In the genomic region with DNA sequence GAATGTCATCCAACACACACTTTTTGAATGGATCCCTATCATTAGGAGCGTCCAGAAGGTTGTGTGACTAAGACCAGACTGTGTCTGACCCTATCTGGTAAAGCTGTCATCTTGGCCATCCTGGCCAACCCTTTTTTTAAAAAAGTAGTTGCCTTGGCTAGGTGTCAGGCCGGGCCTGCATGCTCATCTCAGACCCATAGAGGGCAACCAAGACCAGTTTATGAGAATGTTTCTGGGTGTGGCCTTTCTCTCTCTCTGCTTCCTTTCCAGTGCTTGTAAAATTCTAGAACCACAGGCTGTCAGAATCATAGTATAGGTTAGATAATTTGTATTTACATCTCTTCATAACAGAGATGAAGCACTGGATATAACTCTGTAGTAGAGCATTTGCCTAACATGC, we compare ENCODE assay signal across 8 mouse cellular contexts.
DNase-seq lines count a peak whose midpoint lies in the region; ATAC-seq and TF ChIP-seq lines count a peak whose summit lies in the region.

No protein-coding gene starts in this region.

- 33% methylated on average over 2 of the region's 2 CpGs for WGBS in midbrain, embryonic 11.5 days
- 53% methylated on average over 2 of the region's 2 CpGs for WGBS in midbrain, embryonic 16.5 days
- WGBS in embryonic facial prominence, embryonic 14.5 days: 35% methylated on average over 2 of the region's 2 CpGs
- 30% methylated on average over 2 of the region's 2 CpGs for WGBS in neural tube, embryonic 14.5 days

- TF ChIP-seq CTCF in left cerebral cortex, adult 2 months (IDR thresholded peaks at IDR 0.05): peak; percentile 68

- no peak overlapping the region for H3K9ac ChIP-seq in midbrain, embryonic 11.5 days (ENCODE audit: low read length)
- no peak overlapping the region for H3K9ac ChIP-seq in midbrain, embryonic 16.5 days (ENCODE audit: low read depth, low read length)
- H3K9ac ChIP-seq in embryonic facial prominence, embryonic 14.5 days (ENCODE audit: low read depth, low read length): no peak overlapping the region
- H3K9ac ChIP-seq in neural tube, embryonic 14.5 days (replicated peaks; ENCODE audit: low read depth, low read length): no peak overlapping the region

- DNase-seq in midbrain, embryonic 11.5 days (ENCODE audit: low spot score, missing footprints): peak; percentile 82
- peak; percentile 67 for DNase-seq in adrenal gland, postnatal 14 days
- DNase-seq in embryonic facial prominence, embryonic 14.5 days (ENCODE audit: low spot score): peak; percentile 43
- peak; percentile 62 to 66 for DNase-seq in heart, postnatal 36 days
- DNase-seq in left cerebral cortex, adult 2 months (ENCODE audit: extremely low spot score in 1 of 2, low spot score in 2 of 2): peak; percentile 32 to 35
- peak; percentile 59 for DNase-seq in thymus, postnatal 0 days (ENCODE audit: low spot score)

- H3K4me2 ChIP-seq in midbrain, embryonic 11.5 days: no peak overlapping the region
- no peak overlapping the region for H3K4me2 ChIP-seq in midbrain, embryonic 16.5 days (ENCODE audit: low read length)
- H3K4me2 ChIP-seq in embryonic facial prominence, embryonic 14.5 days (ENCODE audit: low read depth, low read length): no peak overlapping the region
- H3K4me2 ChIP-seq in neural tube, embryonic 14.5 days (ENCODE audit: low read depth, low read length): no peak overlapping the region

- H3K9me3 ChIP-seq in midbrain, embryonic 11.5 days (ENCODE audit: control insufficient read depth, low read length): no peaks in the 10 kb centered on the region
- H3K9me3 ChIP-seq in midbrain, embryonic 16.5 days (replicated peaks; ENCODE audit: control insufficient read depth, low read length, poor library complexity, severe bottlenecking): no peaks in the 10 kb centered on the region
- H3K9me3 ChIP-seq in embryonic facial prominence, embryonic 14.5 days (ENCODE audit: control insufficient read depth, low read length): no peaks in the 10 kb centered on the region
- no peaks in the 10 kb centered on the region for H3K9me3 ChIP-seq in neural tube, embryonic 14.5 days (ENCODE audit: control insufficient read depth, low read length)

- no peaks in the 10 kb centered on the region for H3K4me1 ChIP-seq in midbrain, embryonic 11.5 days (ENCODE audit: control insufficient read depth, insufficient read depth, low read length)
- H3K4me1 ChIP-seq in midbrain, embryonic 16.5 days (ENCODE audit: control insufficient read depth, insufficient read depth, low read length): no peaks in the 10 kb centered on the region
- H3K4me1 ChIP-seq in embryonic facial prominence, embryonic 14.5 days (ENCODE audit: control insufficient read depth, insufficient read depth, low read length): no peaks in the 10 kb centered on the region
- no peaks in the 10 kb centered on the region for H3K4me1 ChIP-seq in neural tube, embryonic 14.5 days (ENCODE audit: control insufficient read depth, insufficient read depth, low read length)

- ATAC-seq in midbrain, embryonic 11.5 days (ENCODE audit: low FRiP score): 0 out of 2 replicates have a peak, but pooled peaks have one; percentile 52
- no peak for ATAC-seq in midbrain, embryonic 16.5 days
- ATAC-seq in embryonic facial prominence, embryonic 14.5 days (ENCODE audit: low read depth): no peak
- ATAC-seq in neural tube, embryonic 14.5 days (ENCODE audit: low read depth): peak; percentile 58

- intact Hi-C loops in heart, postnatal 36 days (cut with DNase I): loop anchor here (1.0 to 2.0 kb wide), 2 partner anchors 143 to 159 kb away; no protein-coding TSS in a partner anchor
- intact Hi-C loops in left cerebral cortex, adult 2 months (cut with DNase I): loop anchor here (1.0 to 10.0 kb wide), 3 partner anchors 143 to 485 kb away; no protein-coding TSS in a partner anchor

- no peak overlapping the region for H3K4me3 ChIP-seq in midbrain, embryonic 11.5 days (ENCODE audit: low read depth, low read length)
- no peak overlapping the region for H3K4me3 ChIP-seq in midbrain, embryonic 16.5 days (ENCODE audit: low read depth, low read length)
- H3K4me3 ChIP-seq in embryonic facial prominence, embryonic 14.5 days (ENCODE audit: low read depth, low read length): no peak overlapping the region
- no peak overlapping the region for H3K4me3 ChIP-seq in left cerebral cortex, adult 2 months
- H3K4me3 ChIP-seq in neural tube, embryonic 14.5 days (ENCODE audit: low read depth, low read length): no peak overlapping the region

- H3K27ac ChIP-seq in midbrain, embryonic 11.5 days (ENCODE audit: low read depth, low read length): no peak overlapping the region
- no peak overlapping the region for H3K27ac ChIP-seq in midbrain, embryonic 16.5 days (ENCODE audit: low read length)
- no peak overlapping the region for H3K27ac ChIP-seq in embryonic facial prominence, embryonic 14.5 days (replicated peaks; ENCODE audit: low read depth, low read length)
- H3K27ac ChIP-seq in left cerebral cortex, adult 2 months: no peak overlapping the region
- no peak overlapping the region for H3K27ac ChIP-seq in neural tube, embryonic 14.5 days (ENCODE audit: low read depth, low read length)

- no peaks in the 10 kb centered on the region for H3K36me3 ChIP-seq in midbrain, embryonic 11.5 days (ENCODE audit: control insufficient read depth, insufficient read depth, low read length)
- H3K36me3 ChIP-seq in midbrain, embryonic 16.5 days (ENCODE audit: control insufficient read depth, insufficient read depth, low read length): no peaks in the 10 kb centered on the region
- H3K36me3 ChIP-seq in embryonic facial prominence, embryonic 14.5 days (ENCODE audit: control insufficient read depth, insufficient read depth, low read length): no peaks in the 10 kb centered on the region
- no peaks in the 10 kb centered on the region for H3K36me3 ChIP-seq in neural tube, embryonic 14.5 days (ENCODE audit: control insufficient read depth, insufficient read depth, low read length)

- no peaks in the 10 kb centered on the region for H3K27me3 ChIP-seq in midbrain, embryonic 11.5 days (ENCODE audit: control insufficient read depth, insufficient read depth, low read length)
- H3K27me3 ChIP-seq in midbrain, embryonic 16.5 days (ENCODE audit: control insufficient read depth, insufficient read depth, low read depth, low read length): no peaks in the 10 kb centered on the region
- no peaks in the 10 kb centered on the region for H3K27me3 ChIP-seq in embryonic facial prominence, embryonic 14.5 days (replicated peaks; ENCODE audit: control insufficient read depth, insufficient read depth, low read length)
- no peaks in the 10 kb centered on the region for H3K27me3 ChIP-seq in neural tube, embryonic 14.5 days (ENCODE audit: control insufficient read depth, insufficient read depth, low read length)

Comparison
In these comparisons a context has a peak if more than half of its experiments do, and no peak if none do; other contexts are left out.
1. ATAC-seq: peak in midbrain, embryonic 11.5 days (single experiment) and neural tube, embryonic 14.5 days (single experiment); none in midbrain, embryonic 16.5 days (single experiment) and embryonic facial prominence, embryonic 14.5 days (single experiment).
2. Peak in every context shown above with its lines, with median percentiles within 50 percentile points of each other: DNase-seq.